Mouse (Mus musculus) heart, postnatal 0 days (tissue): ENCODE results near the gene Hspb1.

ENCODE experiments used
- CTCF ChIP-seq: IDR thresholded peaks from 2 replicates; pipeline ENCODE4 v1.5.1; 2016; ENCODE audit warnings: antibody characterized with exemption, control low read depth, low read depth
- EP300 ChIP-seq: IDR thresholded peaks from 2 replicates; pipeline ENCODE4 v1.6.1; 2016; ENCODE audit warnings: antibody characterized with exemption, low read depth

- TF ChIP-seq CTCF (no peak), EP300 (no peak)
Measured at GRCm38 (mm10) chr5:135867637-135868593, 19.8 kb upstream of the Hspb1 start.
